In genomic region chr1:79429058-79429457, GRCm38 (mm10) we compare ENCODE assay signal across 23 mouse cellular contexts. TPM values are rescaled to one million over a fixed set of nuclear protein-coding genes. Genes with fewer than 3 reads are reported as not detected.
"Had no signal": no experiment of that assay in that cellular context is flagged by ENCODE, and none has a peak within 500 bp of the region (broad histone marks: within the 10 kb centered on the region; RNA-seq: fewer than 3 reads in every experiment).

No protein-coding gene starts in this region.

- H3K4me3 ChIP-seq: liver, embryonic 13.5 days; liver, embryonic 15.5 days; lung, embryonic 15.5 days; megakaryocyte, embryonic 14.5 days; myocyte; neural tube, embryonic 13.5 days; stomach, embryonic 15.5 days had no signal

- H3K4me2 ChIP-seq: liver, embryonic 11.5 days; liver, embryonic 13.5 days; liver, embryonic 15.5 days; lung, embryonic 15.5 days; neural tube, embryonic 13.5 days; stomach, embryonic 15.5 days had no signal

- H3K9me3 ChIP-seq: liver, embryonic 13.5 days; liver, embryonic 15.5 days; lung, embryonic 15.5 days; megakaryocyte, embryonic 14.5 days; neural tube, embryonic 13.5 days; stomach, embryonic 15.5 days had no signal

- H3K4me1 ChIP-seq: liver, embryonic 13.5 days; liver, embryonic 15.5 days; lung, embryonic 15.5 days; megakaryocyte, embryonic 14.5 days; neural tube, embryonic 13.5 days; stomach, embryonic 15.5 days had no signal

- H3K36me3 ChIP-seq: liver, embryonic 13.5 days; liver, embryonic 15.5 days; lung, embryonic 15.5 days; neural tube, embryonic 13.5 days; stomach, embryonic 15.5 days had no signal

- ATAC-seq: liver, postnatal 0 days; lung, postnatal 0 days had no signal

- H3K27me3 ChIP-seq: liver, embryonic 13.5 days; liver, embryonic 15.5 days; lung, embryonic 15.5 days; megakaryocyte, embryonic 14.5 days; neural tube, embryonic 13.5 days; stomach, embryonic 15.5 days had no signal

- H3K27ac ChIP-seq: liver, embryonic 13.5 days; liver, embryonic 15.5 days; lung, embryonic 15.5 days; macrophage; neural tube, embryonic 13.5 days; stomach, embryonic 15.5 days; stomach, postnatal 0 days had no signal

- H3K9ac ChIP-seq: liver, embryonic 13.5 days; liver, embryonic 15.5 days; liver, postnatal 0 days; lung, embryonic 15.5 days; neural tube, embryonic 13.5 days; stomach, embryonic 15.5 days had no signal

- DNase-seq: liver, embryonic 13.5 days; liver, postnatal 0 days; lung, adult 2 months; lung, postnatal 14 days; lung, postnatal 36 days; right cerebral cortex, postnatal 14 days; thymus, adult 2 months; thymus, postnatal 25 days; thymus, postnatal 4 days had no signal

RNA-seq across cellular contexts. Expression of gene Scg2, which starts 10.9 kb away (rescaled TPM):
- total RNA-seq: megakaryocyte progenitor cell, adult 5-6 weeks; neutrophil, adult 5-6 weeks had no signal
- polyA plus RNA-seq: macrophage; myocyte; spleen, adult 2 months; testis, adult 2 months had no signal
